Mouse (Mus musculus): ENCODE measurements around the gene Ttc30a1. TPM values are rescaled to one million over a fixed set of nuclear protein-coding genes. Genes with fewer than 3 reads are reported as not detected.

Ttc30a1 gene
- polyA plus RNA-seq, 1 experiment = 3.5 TPM

GRCm38 (mm10) chr2:75930941-75931340 is 50.8 kb downstream of the Ttc30a1 start:
- DNase-seq (ENCODE audit: low spot score) = no peak

- no peak for DNase-seq (ENCODE audit: low spot score)
Observed at GRCm38 (mm10) chr2:75929786-75930444, 51.9 kb downstream of the Ttc30a1 start.

GRCm38 (mm10) chr2:75929141-75929540 is 52.6 kb downstream of the Ttc30a1 start:
- no peak for DNase-seq (ENCODE audit: low spot score)

Other genes starting within 250 kb of the Ttc30a1 start
- gene Agps, start 149.8 kb downstream of the Ttc30a1 start, polyA plus RNA-seq (2012; rRNA removed) = 9.1 and 9.3 TPM in 2 replicates
- gene Ttc30b, start 43.4 kb downstream of the Ttc30a1 start, polyA plus RNA-seq (2012; rRNA removed) = 9.6 and 11.3 TPM in 2 replicates
- 0.12 and 0.17 TPM in 2 replicates for gene Ttc30a2, start 3.8 kb downstream of the Ttc30a1 start, polyA plus RNA-seq (2012; rRNA removed)